Mouse (Mus musculus) limb, embryonic 15.5 days (tissue): ENCODE results near the gene Dpm1. TPM values are rescaled to one million over a fixed set of nuclear protein-coding genes. Genes with fewer than 3 reads are reported as not detected.

ENCODE experiments used
- microRNA-seq: library from miRNA; unstranded; fragments of <30 nt; microRNA quantifications from one replicate; pipeline ENCODE4, GENCODE M21; 2016
- polyA plus RNA-seq: library from polyadenylated mRNA; unstranded; fragments of >200 nt; fragmentation: Nextera tagmentation; extraction: Ambion mirVana; gene quantifications from 2 replicates; pipeline ENCODE4 v1.2.1, GENCODE M21; 2015

The Dpm1 gene
- polyA plus RNA-seq, 1 experiment from 2014 or later, result 90.4 TPM

Small RNAs within 50 kb of the gene (microRNA-seq; reads per million reads assigned to microRNA genes)
- gene Gm24561, result not detected

Other genes starting within 250 kb of the Dpm1 start
- 7.9 and 9.2 TPM in 2 replicates for gene Ripor3, start 220.0 kb downstream of the Dpm1 start, polyA plus RNA-seq
- gene Pard6b, start 149.6 kb downstream of the Dpm1 start, polyA plus RNA-seq, result 2.9 and 3.8 TPM in 2 replicates
- gene Adnp, start 23.5 kb downstream of the Dpm1 start, polyA plus RNA-seq, result 3.1 and 3.6 TPM in 2 replicates
- 13.4 and 17.7 TPM in 2 replicates for gene Gm20716, start 227 bp downstream of the Dpm1 start, polyA plus RNA-seq
- 5.5 and 6.8 TPM in 2 replicates for gene Mocs3, start within 50 bp of the Dpm1 start, polyA plus RNA-seq
- gene Kcng1, start 51.1 kb upstream of the Dpm1 start, polyA plus RNA-seq, result 0.86 and 1.4 TPM in 2 replicates